Mouse (Mus musculus) ES-E14 (cell line): Measurements from ENCODE around the gene Spata4. TPM values are rescaled to one million over a fixed set of nuclear protein-coding genes. Genes with fewer than 3 reads are reported as not detected.

Source experiments
- DNase-seq: peaks from one replicate; pipeline ENCODE4 v3.0.0-alpha.2; 2013; ENCODE audit warnings: low read depth, low spot score
- H3K27ac ChIP-seq: 2 replicates; pipeline ENCODE4 v1.5.1; 2012; ENCODE audit warnings: low read depth, mild to moderate bottlenecking, low read length, moderate library complexity, mixed read lengths; ENCODE audit not compliant: poor library complexity, insufficient read depth, severe bottlenecking
- H3K36me3 ChIP-seq: 2 replicates; pipeline ENCODE4 v1.6.1; 2012; ENCODE audit warnings: mild to moderate bottlenecking, low read length, moderate library complexity, mixed read lengths; ENCODE audit not compliant: control insufficient read depth, poor library complexity, insufficient read depth, severe bottlenecking
- H3K4me1 ChIP-seq, 2 experiments: fragments of 150-350 bp in 1 of 2; sonication (generic) in 1 of 2; 2 replicates each; pipeline ENCODE4 v1.6.1; 2012; ENCODE audit warnings: low read length in 2 of 2, mild to moderate bottlenecking in 1 of 2, mixed read lengths in 1 of 2; ENCODE audit not compliant: control insufficient read depth in 2 of 2, insufficient read depth in 2 of 2, poor library complexity in 1 of 2
- H3K4me3 ChIP-seq, 2 experiments: fragments of 150-350 bp in 1 of 2; sonication (generic) in 1 of 2; 2 replicates each; pipeline ENCODE4 v1.5.1; 2012; ENCODE audit warnings: low read length in 2 of 2, low read depth in 1 of 2, mild to moderate bottlenecking in 1 of 2, mixed read lengths in 1 of 2; ENCODE audit not compliant: insufficient read depth in 1 of 2, poor library complexity in 1 of 2, severe bottlenecking in 1 of 2
- H3K9ac ChIP-seq: 2 replicates; pipeline ENCODE4 v1.6.1; 2012; ENCODE audit warnings: low read depth, mild to moderate bottlenecking, low read length, mixed read lengths; ENCODE audit not compliant: poor library complexity, insufficient read depth, severe bottlenecking
- H3K9me3 ChIP-seq: fragments of 150-350 bp; sonication (generic); 2 replicates; pipeline ENCODE4 v1.6.1; 2012; ENCODE audit warnings: low read depth, mild to moderate bottlenecking, low read length; ENCODE audit not compliant: control insufficient read depth, insufficient read depth
- CHD2 ChIP-seq: IDR thresholded peaks from 2 replicates; pipeline ENCODE4 v1.6.1; 2014; ENCODE audit warnings: mild to moderate bottlenecking, low read depth, low read length, inconsistent platforms
- HCFC1 ChIP-seq: IDR thresholded peaks from 2 replicates; pipeline ENCODE4 v1.6.1; 2012; ENCODE audit warnings: low read length, inconsistent platforms, borderline replicate concordance; ENCODE audit not compliant: insufficient read depth
- MAFK ChIP-seq: IDR thresholded peaks from 2 replicates; pipeline ENCODE4 v1.6.1; 2014; ENCODE audit warnings: mild to moderate bottlenecking, low read depth, low read length, inconsistent platforms; ENCODE audit not compliant: insufficient read depth
- ZC3H11A ChIP-seq: IDR thresholded peaks from 2 replicates; pipeline ENCODE4 v1.6.1; 2012; ENCODE audit warnings: low read depth, mild to moderate bottlenecking, inconsistent platforms, low read length, borderline replicate concordance
- ZNF384 ChIP-seq: IDR thresholded peaks from 2 replicates; pipeline ENCODE4 v1.6.1; 2012; ENCODE audit warnings: low read depth, low read length, inconsistent platforms
- in situ Hi-C, 2 experiments: fragments of 600-800 bp; cut with MboI; formaldehyde crosslinking; loops; one replicate each; pipeline ENCODE4 v1.15.1; 2025; ENCODE audit warnings: low sequenced_read_pairs in 2 of 2, inconsistent platforms in 1 of 2; ENCODE audit not compliant: unreplicated experiment in 2 of 2
- total RNA-seq: library from RNA; depleted of rRNA; stranded (reverse); fragments of 300-350 nt; gene quantifications from 2 replicates; pipeline ENCODE4 v1.2.3, GENCODE M21; 2012; rRNA removed

The Spata4 gene
- total RNA-seq, result not detected in 2 replicates

DNA sequence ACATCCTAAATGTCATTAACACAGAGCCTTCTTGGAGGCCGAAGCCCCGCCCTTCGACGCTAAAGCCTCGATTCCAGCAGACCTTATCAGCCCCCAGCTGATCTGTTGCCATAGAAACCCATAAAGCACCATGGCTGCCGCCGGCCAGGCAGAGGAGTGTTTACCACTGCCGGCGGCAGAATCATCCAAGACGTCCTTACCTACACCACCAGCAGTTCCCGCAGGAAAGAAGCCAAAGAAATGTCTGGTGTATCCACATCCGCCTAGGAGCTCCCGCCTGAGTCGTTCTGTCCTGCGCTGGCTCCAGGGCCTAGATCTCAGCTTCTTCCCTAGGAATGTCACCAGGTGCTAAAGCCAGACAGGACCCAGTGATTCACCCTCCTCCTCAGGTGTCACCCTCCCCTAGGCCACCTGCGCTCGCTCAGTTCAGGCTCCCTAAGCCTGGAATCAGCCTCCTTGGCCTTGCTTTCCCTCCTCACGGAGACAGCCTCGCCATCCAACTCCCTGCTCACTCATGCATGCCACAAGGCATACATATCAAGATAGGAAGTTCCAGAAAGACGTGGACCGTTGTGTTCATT is at the start of gene Spata4:
TSS of gene Spata4 (plus strand) at position 111 of the 581 bp plus-strand sequence.
- no peak for TF ChIP-seq ZNF384
- Histone ChIP-seq H3K9ac (no peak within 1 kb of the TSS), H3K36me3 (no peaks in the 10 kb centered on the region), H3K27ac (no peak within 1 kb of the TSS), H3K4me3 (peak within 1 kb of the TSS in 1 of 2 experiments; percentile 37; a peak in 1 of 4 replicates), H3K4me1 (no peaks in the 10 kb centered on the region), H3K9me3 (no peaks in the 10 kb centered on the region)
- peak; percentile 51 for DNase-seq
- in situ Hi-C loops, result no loop called here

DNA sequence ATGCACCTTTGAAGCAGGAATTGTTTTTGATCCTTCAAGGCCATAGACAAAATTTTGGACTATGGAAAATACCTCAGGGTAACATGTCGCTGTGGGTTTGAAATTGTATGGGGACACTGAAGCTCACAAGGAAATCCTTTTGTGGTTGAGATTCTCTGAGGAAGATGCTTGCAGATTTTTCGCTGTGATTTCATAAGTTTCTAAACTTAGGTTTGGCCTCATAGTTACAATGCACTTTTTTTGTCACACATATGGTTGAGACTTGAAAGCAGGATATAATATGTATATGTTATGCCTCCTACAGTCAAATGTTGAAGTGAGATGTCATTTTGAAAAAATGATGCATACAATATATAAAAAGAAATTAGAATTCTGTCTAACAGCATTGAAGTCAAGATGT is 45.7 kb upstream of the Spata4 start:
- no peak overlapping the region for H3K9ac ChIP-seq
- no peak overlapping the region for H3K4me3 ChIP-seq
- TF ChIP-seq ZNF384, result no peak
- TF ChIP-seq ZC3H11A, result no peak
- TF ChIP-seq MAFK, result no peak

DNA sequence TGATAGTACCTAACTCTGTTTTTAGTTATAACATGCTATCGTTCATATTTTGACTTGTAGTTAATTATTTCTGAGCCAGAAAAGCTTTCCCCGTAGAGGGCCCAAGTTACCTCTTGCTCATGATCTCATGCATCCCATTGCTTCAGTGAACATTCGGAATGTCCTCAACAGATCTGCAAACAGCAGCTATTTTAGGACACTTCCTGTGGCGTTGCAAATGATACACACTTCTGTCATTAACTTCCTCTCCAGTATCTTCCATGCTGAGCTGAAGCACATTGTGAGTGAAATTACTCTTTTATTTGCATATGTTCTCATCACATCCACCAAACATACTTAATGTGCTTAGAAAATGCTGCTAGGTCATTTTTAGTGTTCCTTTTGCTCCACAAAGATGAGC is 38.4 kb upstream of the Spata4 start:
- in situ Hi-C loops, result no loop called here
- no peak overlapping the region for H3K9ac ChIP-seq
- H3K4me3 ChIP-seq, result no peak overlapping the region
- TF ChIP-seq CHD2, result no peak
- no peak for TF ChIP-seq HCFC1
- TF ChIP-seq MAFK, result no peak
- TF ChIP-seq ZNF384, result no peak
- TF ChIP-seq ZC3H11A, result no peak
- H3K4me1 ChIP-seq, result no peaks in the 10 kb centered on the region
- no peaks in the 10 kb centered on the region for H3K9me3 ChIP-seq
- no peaks in the 10 kb centered on the region for H3K36me3 ChIP-seq
- DNase-seq, result no peak
- H3K27ac ChIP-seq, result no peak overlapping the region

More for the DNA sequence above, 45.7 kb upstream of the Spata4 start:
- in situ Hi-C loops, result no loop called here
- Histone ChIP-seq H3K27ac (no peak overlapping the region), H3K36me3 (no peaks in the 10 kb centered on the region), H3K4me1 (no peaks in the 10 kb centered on the region), H3K9me3 (no peaks in the 10 kb centered on the region)
- no peak for DNase-seq

DNA sequence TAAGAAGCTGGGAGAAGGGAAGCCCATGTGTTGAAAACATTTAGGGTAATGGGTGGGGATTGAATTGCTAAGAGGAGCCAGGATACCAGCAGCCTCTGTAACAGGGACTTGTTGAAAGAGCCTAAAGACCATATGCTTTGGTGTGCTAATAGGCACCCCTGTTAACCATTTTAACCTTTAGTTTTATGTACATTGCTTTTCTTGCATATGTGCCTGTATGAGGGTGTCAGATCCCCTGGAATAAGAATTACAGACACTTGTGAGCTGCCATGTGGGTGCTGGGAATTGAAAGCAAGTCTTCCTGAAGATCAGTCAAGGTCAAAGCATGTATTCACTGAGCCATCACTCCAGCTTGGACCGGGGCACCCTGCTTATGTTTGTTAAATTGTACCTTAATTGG is 35.4 kb upstream of the Spata4 start:
- Histone ChIP-seq H3K9me3 (no peaks in the 10 kb centered on the region), H3K4me1 (no peaks in the 10 kb centered on the region), H3K9ac (no peak overlapping the region), H3K4me3 (no peak overlapping the region), H3K27ac (no peak overlapping the region), H3K36me3 (no peaks in the 10 kb centered on the region)
- TF ChIP-seq ZC3H11A (no peak), ZNF384 (no peak), CHD2 (no peak), HCFC1 (no peak), MAFK (no peak)
- no peak for DNase-seq
- in situ Hi-C loops, result no loop called here

DNA sequence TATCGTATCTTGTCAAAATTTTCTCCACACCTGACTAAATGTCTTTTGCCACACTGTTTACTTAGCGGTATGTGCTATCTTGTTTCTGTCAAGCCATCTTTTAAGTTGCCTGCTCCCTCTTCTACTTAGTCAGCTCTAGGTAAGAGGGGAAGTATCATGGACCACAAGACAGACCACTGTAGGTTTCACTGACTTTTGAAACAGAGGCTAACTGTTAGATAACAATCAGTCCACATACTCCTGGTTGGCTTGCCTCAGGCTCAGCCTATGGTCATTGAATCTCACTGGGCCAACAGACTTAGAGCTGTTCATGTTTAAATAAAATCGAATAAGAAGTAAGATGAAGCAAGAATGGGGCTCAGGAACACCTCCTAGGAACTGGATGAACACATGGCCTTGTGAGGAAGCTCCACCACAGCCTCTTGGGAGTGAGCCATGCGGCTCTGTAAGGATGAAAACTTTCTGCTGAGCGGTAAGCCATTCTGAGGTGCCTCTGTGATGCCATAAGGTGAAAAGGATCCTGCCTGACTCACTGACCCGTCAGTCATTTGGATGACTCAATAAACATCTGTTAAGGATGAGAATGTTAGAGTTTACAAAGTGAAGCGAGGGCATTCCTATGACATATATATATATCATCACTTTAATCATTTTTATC is 34.8 kb upstream of the Spata4 start:
- H3K36me3 ChIP-seq, result no peaks in the 10 kb centered on the region
- H3K27ac ChIP-seq, result no peak overlapping the region
- H3K4me3 ChIP-seq, result no peak overlapping the region
- in situ Hi-C loops, result no loop called here
- TF ChIP-seq ZC3H11A (no peak), MAFK (no peak), CHD2 (no peak), ZNF384 (no peak), HCFC1 (no peak)
- no peak overlapping the region for H3K9ac ChIP-seq
- H3K9me3 ChIP-seq, result no peaks in the 10 kb centered on the region
- no peak for DNase-seq
- no peaks in the 10 kb centered on the region for H3K4me1 ChIP-seq
